Mouse (Mus musculus) c-Kit-positive CD71-negative TER-119-negative erythroid progenitor cells, embryonic 14.5 days (primary cell): Measurements from ENCODE around the gene Zscan25.
"Not testable (repeated sequence)": the region's sequence is repeated elsewhere in the genome, so short reads cannot be mapped to it uniquely, and the experiment has no call there.

Experiments
- DNase-seq: peaks from one replicate; pipeline ENCODE4 v3.0.0-alpha.2; 2013; ENCODE audit warnings: low read depth

The Zscan25 gene

GRCm38 (mm10) chr5:145280371-145281143 lies at the start of gene Zscan25:
Zscan25 (plus strand) TSS chr5:145280500.
- DNase-seq: peak; percentile 83

- DNase-seq: no peak
Measured at GRCm38 (mm10) chr5:145230641-145231040, 49.7 kb upstream of the Zscan25 start.

- peak; percentile 92 for DNase-seq
Measured at GRCm38 (mm10) chr5:145231367-145231871, 48.9 kb upstream of the Zscan25 start, which contains the start of gene Zfp655. Zfp655 (plus strand) TSS chr5:145231715.

GRCm38 (mm10) chr5:145231893-145232411 lies 48.3 kb upstream of the Zscan25 start:
- no peak for DNase-seq

- DNase-seq: no peak
Measured at GRCm38 (mm10) chr5:145234636-145235035, 45.7 kb upstream of the Zscan25 start.

- DNase-seq: no peak
Measured at GRCm38 (mm10) chr5:145249520-145249919, 30.8 kb upstream of the Zscan25 start.

- DNase-seq: not testable (repeated sequence)
Measured at GRCm38 (mm10) chr5:145273568-145273967, 6.7 kb upstream of the Zscan25 start.

- DNase-seq: no peak
Measured at GRCm38 (mm10) chr5:145279948-145280347, 352 bp upstream of the Zscan25 start.

- DNase-seq: no peak
Measured at GRCm38 (mm10) chr5:145288382-145288781, 8.1 kb downstream of the Zscan25 start.

- no peak for DNase-seq
Measured at GRCm38 (mm10) chr5:145290697-145291096, 10.4 kb downstream of the Zscan25 start.

GRCm38 (mm10) chr5:145292398-145292797 lies 12.1 kb downstream of the Zscan25 start:
- DNase-seq: no peak

- no peak for DNase-seq
Measured at GRCm38 (mm10) chr5:145300469-145300868, 20.2 kb downstream of the Zscan25 start.

GRCm38 (mm10) chr5:145301796-145302195 lies 21.5 kb downstream of the Zscan25 start:
- not testable (repeated sequence) for DNase-seq

GRCm38 (mm10) chr5:145302424-145302823 lies 22.1 kb downstream of the Zscan25 start:
- DNase-seq: no peak

- not testable (repeated sequence) for DNase-seq
Measured at GRCm38 (mm10) chr5:145306953-145307352, 26.7 kb downstream of the Zscan25 start.

- DNase-seq: not testable (repeated sequence)
Measured at GRCm38 (mm10) chr5:145307811-145308210, 27.5 kb downstream of the Zscan25 start.

- no peak for DNase-seq
Measured at GRCm38 (mm10) chr5:145313845-145314244, 33.5 kb downstream of the Zscan25 start.

GRCm38 (mm10) chr5:145317141-145317540 lies 36.8 kb downstream of the Zscan25 start:
- DNase-seq: no peak

GRCm38 (mm10) chr5:145338756-145339155 lies 58.5 kb downstream of the Zscan25 start:
- not testable (repeated sequence) for DNase-seq
